Mouse (Mus musculus) intestine, embryonic 14.5 days (tissue): ENCODE results near the gene Fmo4. TPM values are rescaled to one million over a fixed set of nuclear protein-coding genes. Genes with fewer than 3 reads are reported as not detected.

Experiments used
- ATAC-seq: fragments of 200-750 bp; cut with Nextera tagmentation; replicated peaks from 2 replicates; pipeline ENCODE4 v1.8.0; 2017; ENCODE audit warnings: low read depth, moderate number of reproducible peaks, moderate TSS enrichment, moderate library complexity; ENCODE audit not compliant: low FRiP score, low TSS enrichment
- DNase-seq: peaks from one replicate; pipeline ENCODE4 v3.0.0-alpha.2; 2018; ENCODE audit warnings: low spot score
- H3K27ac ChIP-seq: fragments of 300-500 bp; sonication (generic); 2 replicates; pipeline ENCODE4 v1.5.1; 2014; ENCODE audit warnings: low read depth, mild to moderate bottlenecking, control low read depth
- H3K27me3 ChIP-seq: fragments of 300-500 bp; sonication (generic); replicated peaks from 2 replicates; pipeline ENCODE4 v1.6.1; 2014; ENCODE audit warnings: low read length, control low read depth; ENCODE audit not compliant: control insufficient read depth, insufficient read depth
- H3K36me3 ChIP-seq: fragments of 300-500 bp; sonication (generic); 2 replicates; pipeline ENCODE4 v1.6.1; 2014; ENCODE audit warnings: low read length, control low read depth; ENCODE audit not compliant: control insufficient read depth, insufficient read depth
- H3K4me1 ChIP-seq: fragments of 300-500 bp; sonication (generic); replicated peaks from 2 replicates; pipeline ENCODE4 v1.6.1; 2014; ENCODE audit warnings: low read length, control low read depth, mixed read lengths; ENCODE audit not compliant: control insufficient read depth, insufficient read depth
- H3K4me2 ChIP-seq: fragments of 300-500 bp; sonication (generic); 2 replicates; pipeline ENCODE4 v1.6.1; 2014; ENCODE audit warnings: low read length
- H3K4me3 ChIP-seq: fragments of 300-500 bp; sonication (generic); 2 replicates; pipeline ENCODE4 v1.5.1; 2014; ENCODE audit warnings: low read depth, low read length, control low read depth, mixed read lengths
- H3K9ac ChIP-seq: fragments of 300-500 bp; sonication (generic); 2 replicates; pipeline ENCODE4 v1.6.1; 2014; ENCODE audit warnings: mild to moderate bottlenecking, low read length
- H3K9me3 ChIP-seq: fragments of 300-500 bp; sonication (generic); 2 replicates; pipeline ENCODE4 v1.6.1; 2016; ENCODE audit warnings: low read length, control low read depth; ENCODE audit not compliant: control insufficient read depth
- WGBS: fragments of 180-500 bp; shearing (Covaris S2); extraction: QIAGEN DNeasy Blood & Tissue Kit; methylation state at CpG from one replicate; pipeline ENCODE4 v1.1.7; 2014; 5-methylcytosine and 5-hydroxymethylcytosine counted together
- polyA plus RNA-seq: library from polyadenylated mRNA; unstranded; fragments of >200 nt; fragmentation: Nextera tagmentation; extraction: Ambion mirVana; gene quantifications from 2 replicates; pipeline ENCODE4 v1.2.1, GENCODE M21; 2014

The Fmo4 gene
- polyA plus RNA-seq = 0.81 and 2.2 TPM in 2 replicates

GRCm38 (mm10) chr1:162813836-162814156 lies at the start of gene Fmo4:
Fmo4 (minus strand) TSS chr1:162813972.
- no peak within 1 kb of the TSS for H3K9ac ChIP-seq
- no peaks in the 10 kb centered on the region for H3K4me1 ChIP-seq
- H3K9me3 ChIP-seq = no peaks in the 10 kb centered on the region
- no peak within 1 kb of the TSS for H3K4me2 ChIP-seq
- no peaks in the 10 kb centered on the region for H3K27me3 ChIP-seq
- H3K4me3 ChIP-seq = no peak within 1 kb of the TSS
- H3K27ac ChIP-seq = 0 out of 2 replicates have a peak within 1 kb of the TSS, but pooled peaks have one; percentile 43
- DNase-seq (no peak), ATAC-seq (0 out of 2 replicates have a peak, but pooled peaks have one; percentile 29)
- H3K36me3 ChIP-seq = no peaks in the 10 kb centered on the region
- 50% methylated on average over 8 of the region's 8 CpGs for WGBS

DNA sequence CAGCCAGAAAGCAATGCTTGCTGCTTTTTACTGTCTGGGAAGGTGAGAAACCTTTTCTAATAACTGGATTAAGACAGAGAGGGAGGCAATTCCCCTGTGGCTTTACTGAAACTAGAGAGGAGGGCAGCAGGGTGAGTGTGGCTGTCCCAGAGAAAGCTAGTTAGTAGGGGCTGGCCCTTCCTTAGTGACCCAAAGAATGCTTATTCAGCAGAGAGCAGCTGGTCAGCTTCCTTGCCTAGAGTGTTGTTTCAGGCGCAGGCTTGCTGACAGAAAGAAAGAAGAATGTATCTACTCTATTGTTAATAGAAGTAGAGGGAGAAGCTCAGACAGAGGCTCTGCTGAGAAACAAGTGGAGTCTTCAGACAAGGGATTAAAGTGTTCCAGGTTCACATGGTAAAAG lies 48.6 kb upstream of the Fmo4 start:
- WGBS = 35% methylated on average over 1 of the region's 1 CpGs
- DNase-seq (no peak), ATAC-seq (no peak)
- Histone ChIP-seq H3K36me3 (no peaks in the 10 kb centered on the region), H3K27me3 (no peaks in the 10 kb centered on the region), H3K9ac (no peak overlapping the region), H3K9me3 (no peaks in the 10 kb centered on the region), H3K4me1 (peaks cover 6% of the 10 kb centered on the region), H3K4me2 (no peak overlapping the region), H3K4me3 (no peak overlapping the region), H3K27ac (no peak overlapping the region)

- H3K27me3 ChIP-seq = no peaks in the 10 kb centered on the region
- DNase-seq (peak; percentile 48), ATAC-seq (no peak; the same call in 1 of the 2 replicates)
- H3K4me3 ChIP-seq = no peak overlapping the region
- no peak overlapping the region for H3K9ac ChIP-seq
- no peaks in the 10 kb centered on the region for H3K36me3 ChIP-seq
- no peak overlapping the region for H3K27ac ChIP-seq
- H3K9me3 ChIP-seq = no peaks in the 10 kb centered on the region
- no peak overlapping the region for H3K4me2 ChIP-seq
- WGBS = 72% methylated on average over 9 of the region's 9 CpGs
- peaks cover 6% of the 10 kb centered on the region for H3K4me1 ChIP-seq
These were observed 46.3 kb upstream of the Fmo4 start for GRCm38 (mm10) chr1:162859996-162860605.

- no peaks in the 10 kb centered on the region for H3K27me3 ChIP-seq
- H3K4me1 ChIP-seq = peaks cover 6% of the 10 kb centered on the region
- 40% methylated on average over 10 of the region's 10 CpGs for WGBS
- ATAC-seq (no peak), DNase-seq (peak; percentile 48)
- no peak overlapping the region for H3K27ac ChIP-seq
- H3K9me3 ChIP-seq = no peaks in the 10 kb centered on the region
- H3K4me2 ChIP-seq = no peak overlapping the region
- no peak overlapping the region for H3K9ac ChIP-seq
- no peak overlapping the region for H3K4me3 ChIP-seq
- H3K36me3 ChIP-seq = no peaks in the 10 kb centered on the region
These were observed 45.8 kb upstream of the Fmo4 start for GRCm38 (mm10) chr1:162859545-162859976.

- Histone ChIP-seq H3K4me3 (no peak overlapping the region), H3K27ac (peak overlapping the region; percentile 44; the same call in 1 of the 2 replicates), H3K4me1 (peaks cover 6% of the 10 kb centered on the region), H3K9me3 (no peaks in the 10 kb centered on the region), H3K36me3 (no peaks in the 10 kb centered on the region), H3K27me3 (no peaks in the 10 kb centered on the region), H3K4me2 (0 out of 2 replicates have a peak overlapping the region, but pooled peaks have one; percentile 1), H3K9ac (no peak overlapping the region)
- WGBS = 72% methylated on average over 12 of the region's 12 CpGs
- ATAC-seq (no peak), DNase-seq (peak; percentile 51)
These were observed 45.0 kb upstream of the Fmo4 start for GRCm38 (mm10) chr1:162858748-162859130.

GRCm38 (mm10) chr1:162857766-162858747 lies 44.3 kb upstream of the Fmo4 start:
- no peaks in the 10 kb centered on the region for H3K9me3 ChIP-seq
- DNase-seq (peak; percentile 55), ATAC-seq (no peak)
- peak overlapping the region; percentile 44; the same call in 1 of the 2 replicates for H3K27ac ChIP-seq
- peaks cover 6% of the 10 kb centered on the region for H3K4me1 ChIP-seq
- no peak overlapping the region for H3K4me3 ChIP-seq
- H3K27me3 ChIP-seq = no peaks in the 10 kb centered on the region
- H3K4me2 ChIP-seq = 0 out of 2 replicates have a peak overlapping the region, but pooled peaks have one; percentile 1
- WGBS = 65% methylated on average over 17 of the region's 18 CpGs
- H3K36me3 ChIP-seq = no peaks in the 10 kb centered on the region
- H3K9ac ChIP-seq = no peak overlapping the region

DNA sequence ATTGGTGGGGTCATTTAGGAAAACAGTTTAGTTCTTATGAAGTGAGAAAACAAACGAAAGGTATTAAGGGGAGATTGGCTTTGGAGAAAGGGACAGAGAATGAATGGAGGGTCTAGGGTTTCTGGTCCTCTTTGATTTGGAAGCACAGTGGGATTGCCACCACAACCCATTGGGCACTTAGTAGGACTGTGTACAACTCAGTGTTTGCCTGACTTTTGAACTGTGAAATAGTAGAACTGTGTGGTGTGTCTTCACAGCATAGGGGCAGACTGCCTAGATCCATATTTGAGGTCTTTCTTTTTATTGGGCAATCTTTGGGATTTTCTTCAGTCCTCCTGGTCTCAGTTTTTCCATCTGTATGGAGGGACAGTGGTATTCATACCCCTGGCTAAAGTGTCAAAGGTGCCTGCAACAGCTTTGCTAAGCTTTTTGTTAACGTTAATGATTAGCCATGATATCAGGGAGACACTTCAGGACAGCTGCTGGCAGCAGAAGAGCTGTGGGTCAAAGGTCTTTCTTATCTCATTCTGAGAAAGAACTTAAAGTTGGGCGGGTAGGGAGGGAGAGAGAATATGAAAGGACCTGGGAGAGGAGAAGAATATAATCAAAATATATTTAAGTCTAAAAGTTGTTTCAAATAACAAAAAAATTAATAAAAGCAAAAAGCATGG lies 40.2 kb upstream of the Fmo4 start:
- Histone ChIP-seq H3K9ac (no peak overlapping the region), H3K27ac (no peak overlapping the region), H3K36me3 (no peaks in the 10 kb centered on the region), H3K9me3 (no peaks in the 10 kb centered on the region), H3K4me3 (no peak overlapping the region), H3K4me2 (no peak overlapping the region), H3K4me1 (0 out of 2 replicates have a peak, but pooled peaks cover 3% of the 10 kb centered on the region), H3K27me3 (no peaks in the 10 kb centered on the region)
- DNase-seq (peak; percentile 53), ATAC-seq (peak; percentile 61)
- WGBS = 54% methylated on average over 3 of the region's 3 CpGs

- H3K9me3 ChIP-seq = no peaks in the 10 kb centered on the region
- no peak overlapping the region for H3K9ac ChIP-seq
- no peaks in the 10 kb centered on the region for H3K4me1 ChIP-seq
- H3K4me3 ChIP-seq = no peak overlapping the region
- ATAC-seq (no peak), DNase-seq (no peak)
- 96% methylated on average over 6 of the region's 6 CpGs for WGBS
- H3K27me3 ChIP-seq = no peaks in the 10 kb centered on the region
- no peak overlapping the region for H3K4me2 ChIP-seq
- no peak overlapping the region for H3K27ac ChIP-seq
- no peaks in the 10 kb centered on the region for H3K36me3 ChIP-seq
These were observed 33.8 kb upstream of the Fmo4 start for GRCm38 (mm10) chr1:162847554-162847953.
